Mouse (Mus musculus) lung, adult 2 months (tissue): ENCODE results near the gene Coq10a.

Experiments used
- CTCF ChIP-seq: fragments of 200-500 bp; IDR thresholded peaks from 2 replicates; pipeline ENCODE4 v1.5.1; 2011; ENCODE audit warnings: mild to moderate bottlenecking, low read length, control low read depth; ENCODE audit not compliant: insufficient read depth
- POLR2A ChIP-seq: fragments of 200-500 bp; IDR thresholded peaks from 2 replicates; pipeline ENCODE4 v1.6.1; 2011; ENCODE audit warnings: low read depth, mild to moderate bottlenecking, control low read depth, low read length, borderline replicate concordance; ENCODE audit errors: extremely low read depth

DNA sequence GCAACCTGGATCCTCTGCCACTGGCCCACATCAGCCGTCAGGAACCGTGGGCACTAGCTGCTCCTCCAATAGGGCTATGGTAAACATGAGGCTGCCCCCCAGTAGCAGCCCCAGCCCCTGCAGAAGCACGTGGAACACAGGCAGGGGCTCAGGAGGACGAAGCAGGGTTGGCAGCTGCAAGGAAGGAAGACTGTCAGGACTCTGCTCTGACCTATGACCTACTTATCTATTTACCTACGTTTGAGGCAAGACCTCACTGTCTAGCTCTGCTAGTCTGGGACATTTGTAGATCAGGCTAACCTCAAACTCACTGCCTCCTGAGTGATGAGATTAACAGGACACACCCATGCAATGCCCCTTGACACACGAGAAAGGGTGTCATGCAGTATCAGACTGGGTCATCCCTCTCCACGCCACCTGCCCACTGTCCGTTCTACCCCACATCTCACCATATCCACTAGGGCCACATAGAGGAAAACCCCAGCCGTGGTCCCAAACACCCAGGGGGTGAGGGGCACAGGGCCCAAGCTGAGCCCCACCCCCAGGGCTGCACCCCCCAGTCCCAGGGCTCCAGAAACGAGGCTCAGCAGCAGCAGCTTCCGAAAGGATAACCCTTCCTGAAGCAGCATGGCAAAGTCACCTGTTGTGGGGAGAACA lies 27.3 kb upstream of the Coq10a start:
- TF ChIP-seq CTCF (no peak), POLR2A (no peak)
